Mouse (Mus musculus) telencephalon, adult 2 months (tissue): ENCODE results near the gene Ccdc167.

ENCODE experiments used
- DNase-seq: peaks from one replicate; pipeline ENCODE4 v3.0.0-alpha.2; 2011; ENCODE audit warnings: low read depth, low spot score

Gene Ccdc167

GRCm38 (mm10) chr17:29716732-29717445 lies at the start of gene Ccdc167:
TSS of gene Ccdc167 (minus strand) at chr17:29717044.
- DNase-seq, result peak; percentile 94

GRCm38 (mm10) chr17:29765380-29765779 lies 48.5 kb upstream of the Ccdc167 start:
- DNase-seq, result no peak

GRCm38 (mm10) chr17:29762551-29762950 lies 45.7 kb upstream of the Ccdc167 start:
- no peak for DNase-seq

GRCm38 (mm10) chr17:29761938-29762337 lies 45.1 kb upstream of the Ccdc167 start:
- DNase-seq, result no peak

GRCm38 (mm10) chr17:29760404-29761375 lies 43.8 kb upstream of the Ccdc167 start:
- no peak for DNase-seq

- peak; percentile 51 for DNase-seq
Measured at GRCm38 (mm10) chr17:29759963-29760362, 43.1 kb upstream of the Ccdc167 start.

- DNase-seq, result no peak
Measured at GRCm38 (mm10) chr17:29756381-29756780, 39.5 kb upstream of the Ccdc167 start.

- DNase-seq, result no peak
Measured at GRCm38 (mm10) chr17:29754510-29754909, 37.7 kb upstream of the Ccdc167 start.

- no peak for DNase-seq
Measured at GRCm38 (mm10) chr17:29747466-29747865, 30.6 kb upstream of the Ccdc167 start.

- DNase-seq, result peak; percentile 64
Measured at GRCm38 (mm10) chr17:29737849-29738804, 21.3 kb upstream of the Ccdc167 start.

- no peak for DNase-seq
Measured at GRCm38 (mm10) chr17:29736448-29737014, 19.7 kb upstream of the Ccdc167 start.

GRCm38 (mm10) chr17:29732522-29732921 lies 15.7 kb upstream of the Ccdc167 start:
- DNase-seq, result no peak

- no peak for DNase-seq
Measured at GRCm38 (mm10) chr17:29731953-29732325, 15.1 kb upstream of the Ccdc167 start.

- DNase-seq, result no peak
Measured at GRCm38 (mm10) chr17:29731266-29731952, 14.6 kb upstream of the Ccdc167 start.

- no peak for DNase-seq
Measured at GRCm38 (mm10) chr17:29730510-29731265, 13.8 kb upstream of the Ccdc167 start.

- DNase-seq, result no peak
Measured at GRCm38 (mm10) chr17:29728082-29728481, 11.2 kb upstream of the Ccdc167 start.

- no peak for DNase-seq
Measured at GRCm38 (mm10) chr17:29725027-29725620, 8.3 kb upstream of the Ccdc167 start.

- no peak for DNase-seq
Measured at GRCm38 (mm10) chr17:29724610-29725009, 7.8 kb upstream of the Ccdc167 start.

- no peak for DNase-seq
Measured at GRCm38 (mm10) chr17:29720755-29721365, 4.0 kb upstream of the Ccdc167 start.
